ENCODE assay signal across 19 mouse cellular contexts in genomic region chr4:145570461-145570860, GRCm38 (mm10). TPM values are rescaled to one million over a fixed set of nuclear protein-coding genes. Genes with fewer than 3 reads are reported as not detected.
"Had no signal": no experiment of that assay in that cellular context is flagged by ENCODE, and none has a peak within 500 bp of the region (broad histone marks: within the 10 kb centered on the region; RNA-seq: fewer than 3 reads in every experiment).

No protein-coding gene starts in this region.

RNA-seq across cellular contexts. Expression of gene Gm13212, which starts 14.5 kb away (rescaled TPM):
- total RNA-seq: midbrain, postnatal 0 days had no signal
- polyA plus RNA-seq: liver, adult 2 months had no signal

RNA-seq across cellular contexts. Expression of gene Zfp990, which starts 59.9 kb away (rescaled TPM):
- total RNA-seq: liver, adult 2 months; midbrain, postnatal 0 days; monocyte, adult 5-6 weeks had no signal
- polyA plus RNA-seq: limb, embryonic 14.5 days; liver, adult 2 months; liver, embryonic 13.5 days; liver, embryonic 15.5 days; liver, embryonic 16.5 days; liver, postnatal 0 days; lung, adult 2 months; lung, embryonic 15.5 days; lung, embryonic 16.5 days; lung, postnatal 0 days; macrophage; midbrain, embryonic 10.5 days; midbrain, embryonic 12.5 days; midbrain, embryonic 13.5 days; midbrain, embryonic 14.5 days; midbrain, embryonic 15.5 days; neural tube, embryonic 12.5 days had no signal
